Mouse (Mus musculus): ENCODE data around the gene Mroh3. TPM values are rescaled to one million over a fixed set of nuclear protein-coding genes. Genes with fewer than 3 reads are reported as not detected.

Mroh3 gene
- polyA plus RNA-seq, 1 experiment from 2014 or later: not detected

DNA sequence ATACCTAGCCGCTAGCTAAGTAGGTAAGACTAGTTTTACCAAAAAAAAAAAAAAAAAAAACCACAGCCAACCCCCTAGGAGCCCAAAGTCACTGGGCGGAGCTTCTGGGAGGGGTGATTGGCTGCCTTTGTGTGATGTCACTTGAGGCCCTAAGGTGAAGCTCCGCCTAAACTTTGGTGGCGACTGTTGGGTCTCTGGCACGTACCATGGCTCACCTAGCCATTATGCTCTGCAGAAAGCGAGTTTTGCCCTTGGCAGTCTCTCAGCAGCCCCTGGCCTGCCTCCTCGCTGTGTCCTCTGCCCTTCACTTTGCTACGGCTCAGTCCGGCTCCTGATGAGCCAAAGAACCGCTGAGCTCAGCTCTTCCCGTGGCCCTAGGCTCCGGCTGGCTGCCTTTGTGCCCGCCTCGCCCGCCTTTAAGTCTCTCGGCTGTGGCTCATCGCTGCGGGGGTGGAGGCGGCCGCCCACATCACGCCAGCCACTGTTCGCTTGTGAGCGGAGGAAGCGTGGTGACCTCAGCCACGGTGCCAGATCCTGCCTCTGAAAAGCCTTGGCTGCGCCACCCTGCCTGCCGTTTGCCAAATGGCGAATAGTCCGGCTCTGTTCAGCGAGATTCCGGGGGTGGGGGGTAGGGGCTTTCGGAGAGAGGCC lies 72.5 kb downstream of the Mroh3 start:
- Histone ChIP-seq H3K9me3 (replicated peaks) (no peaks in the 10 kb centered on the region), H3K4me3 (peak overlapping the region; percentile 70), H3K27ac (replicated peaks) (peak overlapping the region; percentile 95), H3K36me3 (peaks cover 8% of the 10 kb centered on the region), H3K27me3 (ENCODE audit: low read depth, poor library complexity, severe bottlenecking) (peaks cover 30% of the 10 kb centered on the region), H3K4me1 (peaks cover 96% of the 10 kb centered on the region)
- DNase-seq (ENCODE audit: low spot score): peak; percentile 77
- under 1% methylated on average over 32 of the region's 32 CpGs for WGBS

DNA sequence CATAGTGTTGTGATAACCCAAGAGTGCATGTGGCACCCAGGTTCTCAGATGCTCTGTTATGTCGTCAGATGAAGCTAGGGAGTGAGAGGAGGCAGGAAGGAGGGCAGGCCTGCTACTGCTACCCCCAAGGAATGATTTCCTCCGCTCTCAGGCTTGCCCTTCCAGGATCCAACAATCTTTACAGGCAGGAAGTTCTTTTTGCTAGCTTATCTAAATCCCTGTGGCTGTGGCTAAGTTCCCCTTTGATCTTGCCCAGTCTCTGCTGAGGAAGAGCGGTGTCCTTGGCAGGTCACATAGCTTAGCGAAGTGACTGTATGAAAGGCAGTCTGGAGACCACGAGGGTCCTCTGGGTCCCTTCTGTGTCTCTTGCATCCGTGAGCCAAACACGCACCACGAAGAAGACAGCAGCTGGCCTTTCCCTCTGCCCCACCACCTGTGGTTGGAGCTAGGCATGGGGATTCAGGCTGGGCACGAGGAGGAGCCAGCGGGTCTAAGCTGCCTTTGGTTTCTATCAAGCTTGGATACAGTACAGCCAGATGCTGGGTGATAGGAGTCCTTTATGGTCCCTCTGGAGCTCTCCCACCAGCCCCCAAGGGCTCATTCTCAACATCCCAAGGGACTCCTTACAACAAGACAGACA lies 74.3 kb downstream of the Mroh3 start:
- Histone ChIP-seq H3K4me3 (no peak overlapping the region), H3K27ac (replicated peaks) (peak overlapping the region; percentile 39), H3K27me3 (ENCODE audit: low read depth, poor library complexity, severe bottlenecking) (peaks cover 48% of the 10 kb centered on the region), H3K4me1 (peaks cover 100% of the 10 kb centered on the region), H3K9me3 (replicated peaks) (no peaks in the 10 kb centered on the region), H3K36me3 (no peaks in the 10 kb centered on the region)
- no peak for DNase-seq (ENCODE audit: low spot score)
- WGBS: 30% methylated on average over 10 of the region's 10 CpGs

GRCm38 (mm10) chr1:136137575-136137974 lies 75.1 kb downstream of the Mroh3 start:
- Histone ChIP-seq H3K4me1 (peaks cover 100% of the 10 kb centered on the region), H3K9me3 (replicated peaks) (no peaks in the 10 kb centered on the region), H3K4me3 (peak overlapping the region; percentile 4; the same call in 1 of the 2 replicates), H3K27ac (replicated peaks) (peak overlapping the region; percentile 39), H3K27me3 (ENCODE audit: low read depth, poor library complexity, severe bottlenecking) (peaks cover 55% of the 10 kb centered on the region), H3K36me3 (no peaks in the 10 kb centered on the region)
- DNase-seq (ENCODE audit: low spot score): no peak
- 6% methylated on average over 4 of the region's 4 CpGs for WGBS

- H3K9me3 ChIP-seq (replicated peaks): no peaks in the 10 kb centered on the region
- peak overlapping the region; percentile 4; the same call in 1 of the 2 replicates for H3K4me3 ChIP-seq
- peaks cover 100% of the 10 kb centered on the region for H3K4me1 ChIP-seq
- 16% methylated on average over 7 of the region's 7 CpGs for WGBS
- peak overlapping the region; percentile 39 for H3K27ac ChIP-seq (replicated peaks)
- no peak for DNase-seq (ENCODE audit: low spot score)
- H3K36me3 ChIP-seq: no peaks in the 10 kb centered on the region
- H3K27me3 ChIP-seq (ENCODE audit: low read depth, poor library complexity, severe bottlenecking): peaks cover 60% of the 10 kb centered on the region
These were observed 75.5 kb downstream of the Mroh3 start for GRCm38 (mm10) chr1:136137071-136137531.

GRCm38 (mm10) chr1:136136547-136136946 lies 76.1 kb downstream of the Mroh3 start:
- Histone ChIP-seq H3K27me3 (ENCODE audit: low read depth, poor library complexity, severe bottlenecking) (peaks cover 62% of the 10 kb centered on the region), H3K27ac (replicated peaks) (peak overlapping the region; percentile 39), H3K9me3 (replicated peaks) (no peaks in the 10 kb centered on the region), H3K36me3 (no peaks in the 10 kb centered on the region), H3K4me1 (peaks cover 100% of the 10 kb centered on the region), H3K4me3 (peak overlapping the region; percentile 7; the same call in 1 of the 2 replicates)
- 37% methylated on average over 4 of the region's 4 CpGs for WGBS
- no peak for DNase-seq (ENCODE audit: low spot score)

DNA sequence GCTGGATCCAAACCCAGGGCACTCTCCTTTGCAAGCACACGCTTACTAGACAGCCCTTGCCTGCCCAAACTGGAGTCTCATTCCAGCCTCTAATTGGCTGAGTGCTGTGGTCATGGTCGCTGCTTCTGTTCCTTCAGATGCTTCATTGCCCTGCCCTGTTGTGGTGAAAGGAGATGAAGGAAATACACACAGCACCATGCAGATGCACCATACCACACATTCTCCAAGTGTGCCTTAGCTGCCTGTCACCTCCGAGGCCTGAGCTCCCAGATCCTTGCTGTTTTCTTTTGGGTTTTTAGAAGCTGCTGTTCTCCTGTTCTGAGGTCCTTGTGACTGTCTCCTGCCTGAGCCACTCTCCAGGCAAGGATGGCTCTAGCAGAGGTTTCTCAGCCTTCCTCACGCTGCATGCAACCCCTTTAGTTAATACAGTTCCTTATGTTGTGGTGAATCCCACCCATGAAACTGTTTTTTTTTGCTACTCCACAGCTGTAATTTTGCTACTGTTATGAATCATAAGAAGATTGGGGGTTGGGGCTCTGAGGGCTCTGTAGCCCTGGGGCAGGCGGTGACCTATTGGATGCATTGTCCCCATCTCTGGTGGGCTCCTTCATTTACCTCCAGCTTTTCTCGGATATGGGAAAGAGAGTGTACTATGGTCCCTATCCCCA lies 76.7 kb downstream of the Mroh3 start:
- DNase-seq (ENCODE audit: low spot score): no peak
- Histone ChIP-seq H3K27ac (replicated peaks) (peak overlapping the region; percentile 39; the same call in 1 of the 2 replicates), H3K4me3 (0 out of 2 replicates have a peak overlapping the region, but pooled peaks have one; percentile 7), H3K27me3 (ENCODE audit: low read depth, poor library complexity, severe bottlenecking) (peaks cover 62% of the 10 kb centered on the region), H3K4me1 (peaks cover 100% of the 10 kb centered on the region), H3K9me3 (replicated peaks) (no peaks in the 10 kb centered on the region), H3K36me3 (no peaks in the 10 kb centered on the region)
- WGBS: 62% methylated on average over 6 of the region's 6 CpGs

DNA sequence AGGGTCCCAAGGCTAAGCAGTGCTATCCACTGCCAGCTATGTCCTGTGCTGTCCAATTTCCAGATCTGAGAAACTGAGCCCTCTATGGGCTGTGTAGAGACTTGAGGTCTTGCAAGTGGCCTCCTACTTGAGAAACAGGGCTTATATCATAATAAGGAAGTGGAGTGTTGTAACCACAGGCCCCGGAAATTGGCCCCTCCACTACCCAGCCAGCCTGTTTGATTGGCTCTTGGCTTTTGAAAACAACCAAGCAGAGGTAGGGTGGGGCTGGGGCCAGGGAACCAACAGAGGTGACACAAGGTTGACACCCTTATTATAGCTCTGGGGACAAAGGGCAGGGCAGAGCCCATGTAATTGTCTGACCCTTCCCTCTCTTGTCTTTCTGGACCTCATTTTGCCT lies 77.6 kb downstream of the Mroh3 start:
- Histone ChIP-seq H3K27ac (replicated peaks) (no peak overlapping the region; the same call in 1 of the 2 replicates), H3K36me3 (no peaks in the 10 kb centered on the region), H3K4me3 (no peak overlapping the region), H3K9me3 (replicated peaks) (no peaks in the 10 kb centered on the region), H3K4me1 (peaks cover 100% of the 10 kb centered on the region), H3K27me3 (ENCODE audit: low read depth, poor library complexity, severe bottlenecking) (peaks cover 69% of the 10 kb centered on the region)
- DNase-seq (ENCODE audit: low spot score): no peak
- WGBS: 68% methylated on average over 1 of the region's 1 CpGs

- no peak for DNase-seq (ENCODE audit: low spot score)
- Histone ChIP-seq H3K4me1 (peaks cover 97% of the 10 kb centered on the region), H3K27me3 (ENCODE audit: low read depth, poor library complexity, severe bottlenecking) (peaks cover 74% of the 10 kb centered on the region), H3K4me3 (no peak overlapping the region), H3K27ac (replicated peaks) (0 out of 2 replicates have a peak overlapping the region, but pooled peaks have one; percentile 35), H3K9me3 (replicated peaks) (no peaks in the 10 kb centered on the region), H3K36me3 (no peaks in the 10 kb centered on the region)
- WGBS: 84% methylated on average over 2 of the region's 2 CpGs
These were observed 78.1 kb downstream of the Mroh3 start for GRCm38 (mm10) chr1:136134547-136134946.

GRCm38 (mm10) chr1:136133570-136134240 lies 78.9 kb downstream of the Mroh3 start:
- no peak for DNase-seq (ENCODE audit: low spot score)
- WGBS: 42% methylated on average over 13 of the region's 13 CpGs
- Histone ChIP-seq H3K36me3 (no peaks in the 10 kb centered on the region), H3K27ac (replicated peaks) (no peak overlapping the region; the same call in none of the 2 replicates), H3K4me3 (peak overlapping the region; percentile 91), H3K9me3 (replicated peaks) (no peaks in the 10 kb centered on the region), H3K4me1 (peaks cover 96% of the 10 kb centered on the region), H3K27me3 (ENCODE audit: low read depth, poor library complexity, severe bottlenecking) (peaks cover 76% of the 10 kb centered on the region)

DNA sequence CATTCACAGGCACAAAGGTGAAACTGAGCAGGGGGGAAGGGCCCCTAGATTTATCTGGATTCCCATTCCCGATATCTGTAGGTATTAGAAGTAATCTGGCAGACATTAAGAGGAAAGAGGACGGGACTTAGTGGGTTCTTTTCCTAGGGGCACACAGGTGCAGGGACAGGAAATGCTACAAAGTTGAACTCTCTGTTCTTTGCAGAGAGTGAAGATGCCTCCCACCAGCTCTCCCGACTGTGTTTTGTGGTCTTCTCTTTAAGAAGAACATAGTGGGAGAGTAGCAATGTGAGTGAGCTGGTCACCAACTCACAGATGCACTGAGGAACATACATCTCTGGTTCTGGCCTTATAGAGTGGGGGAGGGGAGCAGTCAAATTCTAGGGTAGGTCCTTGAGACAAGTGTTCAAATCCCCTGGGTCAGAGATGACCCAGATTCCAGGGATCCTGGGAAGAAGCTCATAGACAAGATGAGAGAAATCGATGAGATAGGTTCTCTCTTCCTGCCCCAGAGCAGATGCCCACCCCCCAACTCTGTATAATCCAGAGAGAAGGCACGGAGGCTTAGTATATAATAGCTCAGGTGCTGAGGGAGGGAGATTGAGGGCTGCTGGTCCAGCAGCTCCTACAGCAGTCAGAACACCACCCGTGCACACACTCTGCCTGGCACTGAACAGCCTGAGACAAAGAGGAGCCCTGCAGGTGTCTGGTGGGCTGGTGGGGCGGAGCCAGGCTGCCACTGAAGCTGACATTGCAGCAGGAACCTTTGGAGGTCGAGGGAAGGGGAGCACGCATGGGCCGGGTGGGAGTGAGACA lies 80.0 kb downstream of the Mroh3 start:
- peaks cover 69% of the 10 kb centered on the region for H3K27me3 ChIP-seq (ENCODE audit: low read depth, poor library complexity, severe bottlenecking)
- WGBS: 31% methylated on average over 10 of the region's 10 CpGs
- no peak for DNase-seq (ENCODE audit: low spot score)
- peak overlapping the region; percentile 93 for H3K27ac ChIP-seq (replicated peaks)
- peak overlapping the region; percentile 91 for H3K4me3 ChIP-seq
- H3K9me3 ChIP-seq (replicated peaks): no peaks in the 10 kb centered on the region
- H3K36me3 ChIP-seq: no peaks in the 10 kb centered on the region
- H3K4me1 ChIP-seq: peaks cover 89% of the 10 kb centered on the region
